Mouse (Mus musculus) limb, embryonic 14.5 days (tissue): ENCODE measurements around the gene Cgrrf1. TPM values are rescaled to one million over a fixed set of nuclear protein-coding genes. Genes with fewer than 3 reads are reported as not detected.
A peak's percentile ranks its signal among the peaks of the same experiment; 100 is the strongest.
"Not testable (repeated sequence)": the region's sequence is repeated elsewhere in the genome, so short reads cannot be mapped to it uniquely, and the experiment has no call there.

ENCODE experiments used
- ATAC-seq: fragments of 200-750 bp; cut with Nextera tagmentation; 2 replicates; pipeline ENCODE4 v1.8.0; 2017; ENCODE audit warnings: low read depth, moderate number of reproducible peaks, moderate TSS enrichment; ENCODE audit not compliant: low FRiP score
- DNase-seq: peaks from one replicate; pipeline ENCODE4 v3.0.0-alpha.2; 2015; ENCODE audit warnings: low spot score
- H3K27ac ChIP-seq: fragments of 300-500 bp; sonication (generic); replicated peaks from 2 replicates; pipeline ENCODE4 v1.5.1; 2014; ENCODE audit warnings: low read depth, mild to moderate bottlenecking, low read length, moderate library complexity, mixed read lengths
- H3K27me3 ChIP-seq: fragments of 300-500 bp; sonication (generic); 2 replicates; pipeline ENCODE4 v1.6.1; 2014; ENCODE audit warnings: low read length, mixed read lengths; ENCODE audit not compliant: control insufficient read depth, insufficient read depth
- H3K36me3 ChIP-seq: fragments of 300-500 bp; sonication (generic); 2 replicates; pipeline ENCODE4 v1.6.1; 2014; ENCODE audit warnings: mild to moderate bottlenecking, low read length, moderate library complexity, mixed read lengths; ENCODE audit not compliant: control insufficient read depth, insufficient read depth
- H3K4me1 ChIP-seq: fragments of 300-500 bp; sonication (generic); 2 replicates; pipeline ENCODE4 v1.6.1; 2014; ENCODE audit warnings: antibody characterized with exemption, low read length, mixed read lengths; ENCODE audit not compliant: control insufficient read depth, insufficient read depth
- H3K4me2 ChIP-seq: fragments of 300-500 bp; sonication (generic); replicated peaks from 2 replicates; pipeline ENCODE4 v1.6.1; 2014; ENCODE audit warnings: low read depth, mild to moderate bottlenecking, low read length, moderate library complexity; ENCODE audit not compliant: severe bottlenecking
- H3K4me3 ChIP-seq: fragments of 300-500 bp; sonication (generic); replicated peaks from 2 replicates; pipeline ENCODE4 v1.5.1; 2014; ENCODE audit warnings: low read length
- H3K9ac ChIP-seq: fragments of 300-500 bp; sonication (generic); 2 replicates; pipeline ENCODE4 v1.6.1; 2014; ENCODE audit warnings: mild to moderate bottlenecking, low read depth, low read length, moderate library complexity; ENCODE audit not compliant: severe bottlenecking
- H3K9me3 ChIP-seq: fragments of 300-500 bp; sonication (generic); 2 replicates; pipeline ENCODE4 v1.6.1; 2016; ENCODE audit warnings: low read length; ENCODE audit not compliant: control insufficient read depth
- POLR2A ChIP-seq: fragments of 200-500 bp; IDR thresholded peaks from 2 replicates; pipeline ENCODE4 v1.8.0; 2012; ENCODE audit warnings: inconsistent platforms, mild to moderate bottlenecking, moderate library complexity, borderline replicate concordance; ENCODE audit not compliant: insufficient read depth, insufficient read length; ENCODE audit errors: extremely low read depth
- WGBS: fragments of 180-500 bp; shearing (Covaris S2); extraction: QIAGEN DNeasy Blood & Tissue Kit; methylation state at CpG from one replicate; pipeline ENCODE4 v1.1.7; 2014; 5-methylcytosine and 5-hydroxymethylcytosine counted together
- polyA plus RNA-seq, 2 experiments: library from polyadenylated mRNA; depleted of rRNA in 1 of 2; stranded (reverse) in 1 of 2; unstranded in 1 of 2; fragments of >200 nt; fragmentation: Nextera tagmentation in 1 of 2; extraction: Ambion mirVana in 1 of 2; gene quantifications; 2 replicates each; pipeline versions ENCODE4 v1.2.1 to v1.2.3; 2012 to 2014

Cgrrf1 gene
- polyA plus RNA-seq, 2 experiments = 19.5 to 26.7 TPM

- no peak overlapping the region for H3K27ac ChIP-seq
- ATAC-seq = no peak
- H3K4me1 ChIP-seq = peaks cover 4% of the 10 kb centered on the region; the same call in 1 of the 2 replicates
- no peaks in the 10 kb centered on the region for H3K27me3 ChIP-seq
- no peak overlapping the region for H3K4me3 ChIP-seq
- DNase-seq = no peak
- peaks cover 59% of the 10 kb centered on the region for H3K36me3 ChIP-seq
- H3K9me3 ChIP-seq = no peaks in the 10 kb centered on the region
- no peak overlapping the region for H3K4me2 ChIP-seq
- TF ChIP-seq POLR2A = no peak
- 79% methylated on average over 6 of the region's 6 CpGs for WGBS
- no peak overlapping the region for H3K9ac ChIP-seq
These were observed 16.3 kb upstream of the Cgrrf1 start for GRCm38 (mm10) chr14:46815640-46816039.

GRCm38 (mm10) chr14:46816916-46817622, 14.9 kb upstream of the Cgrrf1 start:
- Histone ChIP-seq H3K9ac (no peak overlapping the region), H3K4me2 (no peak overlapping the region), H3K27ac (no peak overlapping the region), H3K4me3 (no peak overlapping the region), H3K27me3 (no peaks in the 10 kb centered on the region), H3K4me1 (peaks cover 11% of the 10 kb centered on the region), H3K9me3 (no peaks in the 10 kb centered on the region), H3K36me3 (peaks cover 46% of the 10 kb centered on the region)
- ATAC-seq (no peak), DNase-seq (no peak)
- WGBS = 96% methylated on average over 8 of the region's 8 CpGs
- no peak for TF ChIP-seq POLR2A

- DNase-seq (no peak), ATAC-seq (no peak)
- H3K9ac ChIP-seq = no peak overlapping the region
- H3K4me1 ChIP-seq = peaks cover 11% of the 10 kb centered on the region
- H3K27ac ChIP-seq = no peak overlapping the region
- no peaks in the 10 kb centered on the region for H3K27me3 ChIP-seq
- TF ChIP-seq POLR2A = no peak
- H3K9me3 ChIP-seq = no peaks in the 10 kb centered on the region
- no peak overlapping the region for H3K4me2 ChIP-seq
- H3K4me3 ChIP-seq = no peak overlapping the region
- WGBS = 88% methylated on average over 7 of the region's 7 CpGs
- peaks cover 31% of the 10 kb centered on the region for H3K36me3 ChIP-seq
These were observed 13.2 kb upstream of the Cgrrf1 start for GRCm38 (mm10) chr14:46818743-46819142.

- not testable (repeated sequence) for H3K4me3 ChIP-seq, H3K27me3 ChIP-seq, H3K27ac ChIP-seq, H3K4me2 ChIP-seq, H3K9ac ChIP-seq, DNase-seq, H3K9me3 ChIP-seq, ATAC-seq
- WGBS = 91% methylated on average over 5 of the region's 6 CpGs
- H3K4me1 ChIP-seq = peaks cover 11% of the 10 kb centered on the region
- peaks cover 21% of the 10 kb centered on the region for H3K36me3 ChIP-seq
These were observed 12.0 kb upstream of the Cgrrf1 start for GRCm38 (mm10) chr14:46819961-46820360.

GRCm38 (mm10) chr14:46821271-46821872, 10.6 kb upstream of the Cgrrf1 start:
- peak overlapping the region; percentile 88 for H3K27ac ChIP-seq
- no peak for TF ChIP-seq POLR2A

More at GRCm38 (mm10) chr14:46821271-46821872, 10.6 kb upstream of the Cgrrf1 start:
- WGBS = under 1% methylated on average over 11 of the region's 11 CpGs
- Histone ChIP-seq H3K4me3 (peak overlapping the region; percentile 94), H3K4me2 (peak overlapping the region; percentile 87), H3K9ac (peak overlapping the region; percentile 88), H3K27me3 (no peaks in the 10 kb centered on the region), H3K4me1 (peaks cover 11% of the 10 kb centered on the region), H3K9me3 (no peaks in the 10 kb centered on the region), H3K36me3 (peaks cover 10% of the 10 kb centered on the region)
- no peak for ATAC-seq
- DNase-seq = peak; percentile 15
